7 mouse cellular contexts compared by ENCODE assay signal in genomic region chr13:55600657-55601056, GRCm38 (mm10). TPM values are rescaled to one million over a fixed set of nuclear protein-coding genes. Genes with fewer than 3 reads are reported as not detected.
DNase-seq lines count a peak whose midpoint lies in the region; ATAC-seq lines count a peak whose summit lies in the region.

No protein-coding gene starts in this region.

- H3K27me3 ChIP-seq in embryonic facial prominence, embryonic 15.5 days, result no peaks in the 10 kb centered on the region
- H3K27me3 ChIP-seq in midbrain, embryonic 11.5 days (ENCODE audit: control insufficient read depth, insufficient read depth, low read length), result no peaks in the 10 kb centered on the region

- peaks cover 38% of the 10 kb centered on the region for H3K36me3 ChIP-seq in embryonic facial prominence, embryonic 15.5 days
- H3K36me3 ChIP-seq in midbrain, embryonic 11.5 days (ENCODE audit: control insufficient read depth, insufficient read depth, low read length), result peaks cover 16% of the 10 kb centered on the region

- peak overlapping the region; percentile 95 for H3K4me3 ChIP-seq in embryonic facial prominence, embryonic 15.5 days (replicated peaks)
- peak overlapping the region; percentile 59 for H3K4me3 ChIP-seq in midbrain, embryonic 11.5 days (ENCODE audit: low read depth, low read length)

- H3K9ac ChIP-seq in embryonic facial prominence, embryonic 15.5 days, result peak overlapping the region; percentile 85
- H3K9ac ChIP-seq in midbrain, embryonic 11.5 days (ENCODE audit: low read length), result peak overlapping the region; percentile 77

- WGBS in embryonic facial prominence, embryonic 15.5 days, result 18% methylated on average over 9 of the region's 9 CpGs
- WGBS in midbrain, embryonic 11.5 days, result 29% methylated on average over 9 of the region's 9 CpGs

- H3K4me2 ChIP-seq in embryonic facial prominence, embryonic 15.5 days (replicated peaks), result peak overlapping the region; percentile 71
- peak overlapping the region; percentile 85 for H3K4me2 ChIP-seq in midbrain, embryonic 11.5 days

- no peak for ATAC-seq in embryonic facial prominence, embryonic 15.5 days (ENCODE audit: insufficient number of reproducible peaks, low FRiP score, low TSS enrichment, low read depth)
- no peak for ATAC-seq in midbrain, embryonic 11.5 days (ENCODE audit: low FRiP score)

- H3K4me1 ChIP-seq in embryonic facial prominence, embryonic 15.5 days, result peaks cover 13% of the 10 kb centered on the region
- peaks cover 4% of the 10 kb centered on the region; the same call in 1 of the 2 replicates for H3K4me1 ChIP-seq in midbrain, embryonic 11.5 days (ENCODE audit: control insufficient read depth, insufficient read depth, low read length)

- H3K27ac ChIP-seq in embryonic facial prominence, embryonic 15.5 days (replicated peaks), result peak overlapping the region; percentile 55; the same call in 1 of the 2 replicates
- no peak overlapping the region for H3K27ac ChIP-seq in midbrain, embryonic 11.5 days (ENCODE audit: low read depth, low read length)

- no peaks in the 10 kb centered on the region for H3K9me3 ChIP-seq in embryonic facial prominence, embryonic 15.5 days (replicated peaks)
- no peaks in the 10 kb centered on the region for H3K9me3 ChIP-seq in midbrain, embryonic 11.5 days (ENCODE audit: control insufficient read depth, low read length)

- peak; percentile 94 for DNase-seq in 416B (ENCODE audit: low read depth)
- DNase-seq in CD4-positive, CD25-positive, alpha-beta regulatory T cell, adult 2 months (ENCODE audit: low read depth, low spot score), result peak; percentile 66
- peak; percentile 20 for DNase-seq in kidney, postnatal 14 days
- peak; percentile 88 for DNase-seq in midbrain, embryonic 11.5 days (ENCODE audit: low spot score, missing footprints)
- DNase-seq in urinary bladder, postnatal 36 days (ENCODE audit: low spot score in 2 of 2), result no peak
- no peak for DNase-seq in gastrocnemius, adult 18-20 months (ENCODE audit: low spot score)

RNA-seq across cellular contexts. Expression of gene B4galt7, which starts 1.0 kb away (rescaled TPM):
- polyA plus RNA-seq in embryonic facial prominence, embryonic 15.5 days (2015; fragmentation: Nextera tagmentation; extraction: Ambion mirVana), result 30.3 and 32.3 TPM in 2 replicates
- 16.0 and 21.4 TPM in 2 replicates for polyA plus RNA-seq in midbrain, embryonic 11.5 days (2014; fragmentation: Nextera tagmentation; extraction: Ambion mirVana)
- 1 to 10 TPM; 4.7 to 6.8 TPM for total RNA-seq in gastrocnemius, adult 18-20 months (2021)

RNA-seq across cellular contexts. Expression of gene Caml, which starts 22.1 kb away (rescaled TPM):
- 59.7 and 64.7 TPM in 2 replicates for polyA plus RNA-seq in embryonic facial prominence, embryonic 15.5 days (2015; fragmentation: Nextera tagmentation; extraction: Ambion mirVana)
- 63.7 and 71.6 TPM in 2 replicates for polyA plus RNA-seq in midbrain, embryonic 11.5 days (2014; fragmentation: Nextera tagmentation; extraction: Ambion mirVana)
- total RNA-seq in gastrocnemius, adult 18-20 months (2021), result 1 to 10 TPM; 8.1 to 9.2 TPM

RNA-seq across cellular contexts. Expression of gene Tmed9, which starts 27.1 kb away (rescaled TPM):
- 163 and 178 TPM in 2 replicates for polyA plus RNA-seq in embryonic facial prominence, embryonic 15.5 days (2015; fragmentation: Nextera tagmentation; extraction: Ambion mirVana)
- 50.0 and 50.8 TPM in 2 replicates for polyA plus RNA-seq in midbrain, embryonic 11.5 days (2014; fragmentation: Nextera tagmentation; extraction: Ambion mirVana)
- 10 to 100 TPM; 46.0 to 59.5 TPM for total RNA-seq in gastrocnemius, adult 18-20 months (2021)

RNA-seq across cellular contexts. Expression of gene Fam193b, which starts 29.7 kb away (rescaled TPM):
- polyA plus RNA-seq in embryonic facial prominence, embryonic 15.5 days (2015; fragmentation: Nextera tagmentation; extraction: Ambion mirVana), result 43.4 and 46.0 TPM in 2 replicates
- polyA plus RNA-seq in midbrain, embryonic 11.5 days (2014; fragmentation: Nextera tagmentation; extraction: Ambion mirVana), result 39.9 and 40.8 TPM in 2 replicates
- 10 to 100 TPM in 1 of 2 experiments, 1 to 10 TPM in 1; 9.6 to 10.1 TPM for total RNA-seq in gastrocnemius, adult 18-20 months (2021)

RNA-seq across cellular contexts. Expression of gene Ddx46, which starts 34.2 kb away (rescaled TPM):
- 31.0 and 32.1 TPM in 2 replicates for polyA plus RNA-seq in embryonic facial prominence, embryonic 15.5 days (2015; fragmentation: Nextera tagmentation; extraction: Ambion mirVana)
- polyA plus RNA-seq in midbrain, embryonic 11.5 days (2014; fragmentation: Nextera tagmentation; extraction: Ambion mirVana), result 48.4 and 63.1 TPM in 2 replicates
- total RNA-seq in gastrocnemius, adult 18-20 months (2021), result 10 to 100 TPM; 23.1 to 23.7 TPM

Comparison
In these comparisons a context has a peak if more than half of its experiments do, and no peak if none do; other contexts are left out.
1. DNase-seq: peak in 416B (single experiment), CD4-positive, CD25-positive, alpha-beta regulatory T cell, adult 2 months (single experiment), kidney, postnatal 14 days (single experiment) and midbrain, embryonic 11.5 days (single experiment); none in urinary bladder, postnatal 36 days (0 of 2) and gastrocnemius, adult 18-20 months (single experiment).